Mouse (Mus musculus) limb, embryonic 14.5 days (tissue): ENCODE data around the gene Ror2. TPM values are rescaled to one million over a fixed set of nuclear protein-coding genes. Genes with fewer than 3 reads are reported as not detected.
A peak's percentile ranks its signal among the peaks of the same experiment; 100 is the strongest.

ENCODE experiments used
- ATAC-seq: fragments of 200-750 bp; cut with Nextera tagmentation; 2 replicates; pipeline ENCODE4 v1.8.0; 2017; ENCODE audit warnings: low read depth, moderate number of reproducible peaks, moderate TSS enrichment; ENCODE audit not compliant: low FRiP score
- DNase-seq: peaks from one replicate; pipeline ENCODE4 v3.0.0-alpha.2; 2015; ENCODE audit warnings: low spot score
- H3K27ac ChIP-seq: fragments of 300-500 bp; sonication (generic); replicated peaks from 2 replicates; pipeline ENCODE4 v1.5.1; 2014; ENCODE audit warnings: low read depth, mild to moderate bottlenecking, low read length, moderate library complexity, mixed read lengths
- H3K27me3 ChIP-seq: fragments of 300-500 bp; sonication (generic); 2 replicates; pipeline ENCODE4 v1.6.1; 2014; ENCODE audit warnings: low read length, mixed read lengths; ENCODE audit not compliant: control insufficient read depth, insufficient read depth
- H3K36me3 ChIP-seq: fragments of 300-500 bp; sonication (generic); 2 replicates; pipeline ENCODE4 v1.6.1; 2014; ENCODE audit warnings: mild to moderate bottlenecking, low read length, moderate library complexity, mixed read lengths; ENCODE audit not compliant: control insufficient read depth, insufficient read depth
- H3K4me1 ChIP-seq: fragments of 300-500 bp; sonication (generic); 2 replicates; pipeline ENCODE4 v1.6.1; 2014; ENCODE audit warnings: antibody characterized with exemption, low read length, mixed read lengths; ENCODE audit not compliant: control insufficient read depth, insufficient read depth
- H3K4me2 ChIP-seq: fragments of 300-500 bp; sonication (generic); replicated peaks from 2 replicates; pipeline ENCODE4 v1.6.1; 2014; ENCODE audit warnings: low read depth, mild to moderate bottlenecking, low read length, moderate library complexity; ENCODE audit not compliant: severe bottlenecking
- H3K4me3 ChIP-seq: fragments of 300-500 bp; sonication (generic); replicated peaks from 2 replicates; pipeline ENCODE4 v1.5.1; 2014; ENCODE audit warnings: low read length
- H3K9ac ChIP-seq: fragments of 300-500 bp; sonication (generic); 2 replicates; pipeline ENCODE4 v1.6.1; 2014; ENCODE audit warnings: mild to moderate bottlenecking, low read depth, low read length, moderate library complexity; ENCODE audit not compliant: severe bottlenecking
- H3K9me3 ChIP-seq: fragments of 300-500 bp; sonication (generic); 2 replicates; pipeline ENCODE4 v1.6.1; 2016; ENCODE audit warnings: low read length; ENCODE audit not compliant: control insufficient read depth
- POLR2A ChIP-seq: fragments of 200-500 bp; IDR thresholded peaks from 2 replicates; pipeline ENCODE4 v1.8.0; 2012; ENCODE audit warnings: inconsistent platforms, mild to moderate bottlenecking, moderate library complexity, borderline replicate concordance; ENCODE audit not compliant: insufficient read depth, insufficient read length; ENCODE audit errors: extremely low read depth
- WGBS: fragments of 180-500 bp; shearing (Covaris S2); extraction: QIAGEN DNeasy Blood & Tissue Kit; methylation state at CpG from one replicate; pipeline ENCODE4 v1.1.7; 2014; 5-methylcytosine and 5-hydroxymethylcytosine counted together
- polyA plus RNA-seq, 2 experiments: library from polyadenylated mRNA; depleted of rRNA in 1 of 2; stranded (reverse) in 1 of 2; unstranded in 1 of 2; fragments of >200 nt; fragmentation: Nextera tagmentation in 1 of 2; extraction: Ambion mirVana in 1 of 2; gene quantifications; 2 replicates each; pipeline versions ENCODE4 v1.2.1 to v1.2.3; 2012 to 2014

Ror2 gene
- polyA plus RNA-seq, 2 experiments, result 19.0 to 33.0 TPM

- DNase-seq (peak; percentile 65), ATAC-seq (no peak)
- Histone ChIP-seq H3K4me2 (no peak overlapping the region), H3K4me1 (peaks cover 3% of the 10 kb centered on the region; the same call in 1 of the 2 replicates), H3K9me3 (no peaks in the 10 kb centered on the region), H3K27ac (no peak overlapping the region), H3K4me3 (no peak overlapping the region), H3K27me3 (no peaks in the 10 kb centered on the region), H3K9ac (no peak overlapping the region), H3K36me3 (no peaks in the 10 kb centered on the region)
- 77% methylated on average over 23 of the region's 23 CpGs for WGBS
- no peak for TF ChIP-seq POLR2A
Measured at GRCm38 (mm10) chr13:53086552-53087282, 199.2 kb downstream of the Ror2 start.

GRCm38 (mm10) chr13:53081846-53082245 is 204.1 kb downstream of the Ror2 start:
- no peak overlapping the region for H3K27ac ChIP-seq
- 28% methylated on average over 6 of the region's 6 CpGs for WGBS
- no peaks in the 10 kb centered on the region for H3K4me1 ChIP-seq
- no peak overlapping the region for H3K4me2 ChIP-seq
- no peak overlapping the region for H3K9ac ChIP-seq
- no peak for ATAC-seq
- no peak for TF ChIP-seq POLR2A
- no peak for DNase-seq
- no peak overlapping the region for H3K4me3 ChIP-seq
- no peaks in the 10 kb centered on the region for H3K9me3 ChIP-seq
- no peaks in the 10 kb centered on the region for H3K36me3 ChIP-seq
- no peaks in the 10 kb centered on the region for H3K27me3 ChIP-seq

GRCm38 (mm10) chr13:53077732-53078345 is 208.1 kb downstream of the Ror2 start:
- Histone ChIP-seq H3K36me3 (no peaks in the 10 kb centered on the region), H3K27me3 (no peaks in the 10 kb centered on the region), H3K4me1 (no peaks in the 10 kb centered on the region), H3K27ac (no peak overlapping the region), H3K4me3 (no peak overlapping the region), H3K9me3 (no peaks in the 10 kb centered on the region), H3K9ac (no peak overlapping the region), H3K4me2 (no peak overlapping the region)
- DNase-seq (no peak), ATAC-seq (no peak)
- WGBS, result 76% methylated on average over 15 of the region's 15 CpGs
- TF ChIP-seq POLR2A, result no peak

GRCm38 (mm10) chr13:53075006-53075405 is 210.9 kb downstream of the Ror2 start:
- WGBS, result 66% methylated on average over 5 of the region's 5 CpGs
- no peaks in the 10 kb centered on the region for H3K36me3 ChIP-seq
- no peaks in the 10 kb centered on the region for H3K4me1 ChIP-seq
- H3K9me3 ChIP-seq, result no peaks in the 10 kb centered on the region
- no peak for ATAC-seq
- H3K4me2 ChIP-seq, result no peak overlapping the region
- no peak for TF ChIP-seq POLR2A
- H3K27ac ChIP-seq, result no peak overlapping the region
- H3K27me3 ChIP-seq, result no peaks in the 10 kb centered on the region
- H3K9ac ChIP-seq, result no peak overlapping the region
- no peak overlapping the region for H3K4me3 ChIP-seq
- no peak for DNase-seq

- 41% methylated on average over 22 of the region's 22 CpGs for WGBS
- no peak for ATAC-seq
- TF ChIP-seq POLR2A, result no peak
- Histone ChIP-seq H3K4me2 (no peak overlapping the region), H3K27ac (no peak overlapping the region), H3K27me3 (no peaks in the 10 kb centered on the region), H3K4me1 (peaks cover 8% of the 10 kb centered on the region; the same call in 1 of the 2 replicates), H3K4me3 (no peak overlapping the region), H3K9ac (no peak overlapping the region), H3K9me3 (no peaks in the 10 kb centered on the region), H3K36me3 (no peaks in the 10 kb centered on the region)
- no peak for DNase-seq
Measured at GRCm38 (mm10) chr13:53069076-53069690, 216.7 kb downstream of the Ror2 start.
